Mouse (Mus musculus) embryonic facial prominence, embryonic 10.5 days (tissue): ENCODE data around the gene Ddx19b. TPM values are rescaled to one million over a fixed set of nuclear protein-coding genes. Genes with fewer than 3 reads are reported as not detected.

Experiments used
- DNase-seq: peaks from one replicate; pipeline ENCODE4 v3.0.0-alpha.2; 2017; ENCODE audit warnings: low spot score
- H3K27ac ChIP-seq: fragments of 300-500 bp; sonication (generic); replicated peaks from 2 replicates; pipeline ENCODE4 v1.5.1; 2016; ENCODE audit warnings: mild to moderate bottlenecking
- H3K27me3 ChIP-seq: fragments of 300-500 bp; sonication (generic); replicated peaks from 2 replicates; pipeline ENCODE4 v1.6.1; 2016; ENCODE audit warnings: low read depth, mild to moderate bottlenecking; ENCODE audit not compliant: poor library complexity, severe bottlenecking
- H3K36me3 ChIP-seq: fragments of 300-500 bp; sonication (generic); replicated peaks from 2 replicates; pipeline ENCODE4 v1.6.1; 2016; ENCODE audit warnings: mild to moderate bottlenecking, moderate library complexity
- H3K4me1 ChIP-seq: fragments of 300-500 bp; sonication (generic); 2 replicates; pipeline ENCODE4 v1.6.1; 2016
- H3K4me3 ChIP-seq: fragments of 300-500 bp; sonication (generic); 2 replicates; pipeline ENCODE4 v1.5.1; 2016; ENCODE audit warnings: mild to moderate bottlenecking, moderate library complexity
- H3K9me3 ChIP-seq: fragments of 300-500 bp; sonication (generic); 2 replicates; pipeline ENCODE4 v1.6.1; 2016; ENCODE audit warnings: mild to moderate bottlenecking
- WGBS: fragments of 180-500 bp; shearing (Covaris S2); methylation state at CpG from one replicate; pipeline ENCODE4 v1.1.7; 2016; 5-methylcytosine and 5-hydroxymethylcytosine counted together
- microRNA-seq: library from miRNA; unstranded; fragments of <30 nt; microRNA quantifications from one replicate; pipeline ENCODE4, GENCODE M21; 2017
- polyA plus RNA-seq: library from polyadenylated mRNA; unstranded; fragments of >200 nt; fragmentation: Nextera tagmentation; extraction: Ambion mirVana; gene quantifications from 2 replicates; pipeline ENCODE4 v1.2.1, GENCODE M21; 2016

Gene Ddx19b
- polyA plus RNA-seq, 1 experiment from 2014 or later, result 7.7 TPM

- Histone ChIP-seq H3K4me1 (peaks cover 13% of the 10 kb centered on the region), H3K4me3 (no peak overlapping the region), H3K9me3 (no peaks in the 10 kb centered on the region), H3K36me3 (peaks cover 84% of the 10 kb centered on the region), H3K27me3 (no peaks in the 10 kb centered on the region), H3K27ac (no peak overlapping the region)
- 92% methylated on average over 15 of the region's 15 CpGs for WGBS
- no peak for DNase-seq
These were observed 74.7 kb downstream of the Ddx19b start for GRCm38 (mm10) chr8:110956619-110957450.

- Histone ChIP-seq H3K27ac (no peak overlapping the region), H3K36me3 (peaks cover 89% of the 10 kb centered on the region), H3K9me3 (no peaks in the 10 kb centered on the region), H3K4me3 (no peak overlapping the region), H3K27me3 (no peaks in the 10 kb centered on the region), H3K4me1 (peaks cover 13% of the 10 kb centered on the region)
- no peak for DNase-seq
- WGBS, result 78% methylated on average over 8 of the region's 8 CpGs
These were observed 76.8 kb downstream of the Ddx19b start for GRCm38 (mm10) chr8:110954776-110955175.

Small RNAs within 50 kb of the gene (microRNA-seq; reads per million reads assigned to microRNA genes)
- gene Gm24103 (not detected), gene Mir3473d (1.5 reads per million)

Other genes with a start within 250 kb of the Ddx19b start
- 0.24 TPM in 1 of 2 replicates, not detected in the other for gene Il34, start 225.8 kb downstream of the Ddx19b start, polyA plus RNA-seq
- gene Cog4, start 185.2 kb downstream of the Ddx19b start, polyA plus RNA-seq, result 77.2 and 83.5 TPM in 2 replicates
- 230 and 242 TPM in 2 replicates for gene Sf3b3, start 185.0 kb downstream of the Ddx19b start, polyA plus RNA-seq
- gene Fuk, start 129.3 kb downstream of the Ddx19b start, polyA plus RNA-seq, result 16.2 and 16.5 TPM in 2 replicates
- 34.5 and 34.8 TPM in 2 replicates for gene St3gal2, start 111.8 kb downstream of the Ddx19b start, polyA plus RNA-seq
- gene Ddx19a, start 34.0 kb downstream of the Ddx19b start, polyA plus RNA-seq, result 23.7 and 26.3 TPM in 2 replicates
- gene Aars, start 1.4 kb upstream of the Ddx19b start, polyA plus RNA-seq, result 71.3 and 78.1 TPM in 2 replicates
- 20.1 and 23.8 TPM in 2 replicates for gene Exosc6, start 24.6 kb upstream of the Ddx19b start, polyA plus RNA-seq
- 1.8 and 2.4 TPM in 2 replicates for gene Clec18a, start 60.7 kb upstream of the Ddx19b start, polyA plus RNA-seq
- 10.8 and 11.5 TPM in 2 replicates for gene Pdpr, start 62.9 kb upstream of the Ddx19b start, polyA plus RNA-seq
- 62.0 and 65.0 TPM in 2 replicates for gene Glg1, start 227.5 kb upstream of the Ddx19b start, polyA plus RNA-seq